Mouse (Mus musculus) thymus, postnatal 4 days (tissue): Measurements from ENCODE around the gene Gse1.

Experiments used
- DNase-seq: peaks from one replicate; pipeline ENCODE4 v3.0.0; 2021

Gse1 gene

GRCm38 (mm10) chr8:120528332-120528731 lies 300.1 kb downstream of the Gse1 start:
- DNase-seq = peak; percentile 80

DNA sequence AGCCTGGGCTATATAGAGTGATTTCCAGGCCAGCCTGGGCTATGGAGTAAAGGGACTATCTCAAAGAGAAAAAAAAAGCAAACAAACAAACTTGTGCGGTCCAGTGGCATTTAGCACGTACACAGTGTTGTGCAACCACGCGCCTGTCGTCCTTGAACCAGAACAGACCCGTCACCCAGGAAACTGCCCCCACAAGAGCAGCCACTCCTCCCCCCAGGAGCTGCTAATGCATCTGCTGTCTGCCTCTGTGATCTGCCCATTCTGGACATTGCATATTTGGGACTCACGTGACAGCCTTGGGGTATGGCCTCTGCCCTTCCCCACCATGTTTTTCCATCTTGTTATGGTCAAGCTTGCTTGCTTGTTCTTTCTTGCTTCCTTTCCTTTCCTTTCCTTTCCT lies 301.0 kb downstream of the Gse1 start:
- no peak for DNase-seq

- no peak for DNase-seq
Observed at GRCm38 (mm10) chr8:120530954-120531656, 302.8 kb downstream of the Gse1 start.

DNA sequence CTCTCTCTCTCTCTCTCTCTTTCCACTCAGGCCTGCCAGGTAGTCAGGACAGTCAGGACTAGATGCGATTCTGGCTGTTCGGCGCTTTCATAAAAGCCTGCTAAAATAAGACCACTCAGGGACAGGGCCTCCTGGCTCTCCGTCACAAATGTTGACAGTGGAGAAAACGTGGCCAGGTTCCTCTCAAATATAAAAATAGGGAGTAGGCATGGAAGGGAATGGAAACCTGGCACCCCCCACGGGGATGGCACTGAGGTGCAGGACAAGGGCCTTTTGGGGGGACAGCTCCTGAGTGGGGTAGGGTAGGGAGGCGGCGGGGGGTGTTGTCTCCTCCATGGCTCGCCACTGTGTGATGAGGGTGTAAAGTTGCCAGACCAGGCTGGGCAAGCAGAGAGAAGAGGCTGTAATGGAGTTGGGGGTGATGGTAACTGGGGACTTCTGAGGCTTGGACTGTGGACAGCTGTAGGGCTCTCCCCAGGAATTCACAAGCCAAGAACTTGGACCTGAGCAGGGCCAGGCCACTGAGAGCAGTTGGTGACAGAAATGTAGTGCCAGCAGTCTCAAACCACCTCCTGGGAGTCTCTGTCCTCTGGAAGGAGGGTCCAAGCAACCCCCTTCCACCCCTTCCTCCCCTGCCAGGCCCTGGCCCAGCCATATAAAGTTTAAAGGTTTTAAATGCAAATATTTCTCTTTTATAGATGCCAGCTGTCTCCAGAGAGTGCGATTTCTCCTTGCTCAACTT lies 303.7 kb downstream of the Gse1 start:
- peak; percentile 54 for DNase-seq

DNA sequence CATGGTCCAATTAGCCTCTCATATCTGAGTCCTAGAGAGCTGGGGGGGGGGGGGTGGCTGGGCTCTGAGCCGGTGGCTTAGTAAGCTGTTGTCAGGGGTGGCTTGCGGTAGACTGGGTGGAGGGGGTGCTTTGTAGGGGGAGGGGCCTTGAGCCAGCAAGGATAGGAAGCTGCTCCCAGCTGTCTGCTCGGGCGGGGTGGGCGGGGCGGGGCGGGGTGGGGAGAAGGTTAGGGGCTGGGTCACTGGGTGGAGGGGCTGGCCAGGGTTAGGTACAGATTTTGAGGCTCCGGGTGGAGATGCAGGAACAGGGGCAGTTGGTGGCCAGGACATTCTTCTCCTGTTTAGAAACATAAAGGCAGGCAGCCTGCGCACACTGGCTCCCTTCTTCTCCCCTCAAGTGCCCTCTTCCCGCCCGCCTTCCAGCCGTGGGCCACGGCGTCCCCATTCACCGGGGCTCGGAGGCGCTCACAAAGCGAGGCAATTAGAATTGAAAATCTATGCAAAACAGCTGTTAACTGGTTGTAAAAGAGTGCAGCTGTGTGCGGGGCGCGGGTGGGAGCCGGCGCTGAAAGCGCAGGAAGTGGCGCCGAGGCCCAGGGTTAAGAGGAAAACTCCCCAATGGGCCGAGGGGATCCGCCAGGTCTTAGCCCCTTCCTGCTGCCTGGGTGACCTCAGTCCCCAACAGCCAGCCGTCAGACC lies 304.4 kb downstream of the Gse1 start:
- peak; percentile 82 for DNase-seq

- DNase-seq = no peak
Observed at GRCm38 (mm10) chr8:120533380-120533779, 305.1 kb downstream of the Gse1 start.

DNA sequence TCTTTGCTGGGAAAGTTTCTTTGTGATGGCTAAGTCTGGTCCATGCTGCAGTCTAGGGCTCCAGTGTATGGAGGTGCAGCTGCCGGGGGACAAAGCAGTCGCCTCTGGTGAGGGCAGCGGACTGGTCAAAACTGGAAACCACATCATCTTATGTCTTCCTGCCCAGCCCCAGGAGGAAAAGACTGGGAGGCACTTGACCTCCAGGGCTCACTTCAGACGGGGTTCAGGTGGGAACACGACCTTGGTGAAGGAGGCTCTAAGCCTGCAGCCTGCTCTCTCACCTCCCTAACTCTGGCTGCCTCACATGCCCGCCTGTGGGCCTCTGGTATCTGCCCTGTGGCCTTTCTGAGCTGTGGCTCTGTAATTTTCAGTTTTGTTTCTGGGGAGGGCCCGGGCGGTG lies 305.8 kb downstream of the Gse1 start:
- DNase-seq = peak; percentile 53

DNA sequence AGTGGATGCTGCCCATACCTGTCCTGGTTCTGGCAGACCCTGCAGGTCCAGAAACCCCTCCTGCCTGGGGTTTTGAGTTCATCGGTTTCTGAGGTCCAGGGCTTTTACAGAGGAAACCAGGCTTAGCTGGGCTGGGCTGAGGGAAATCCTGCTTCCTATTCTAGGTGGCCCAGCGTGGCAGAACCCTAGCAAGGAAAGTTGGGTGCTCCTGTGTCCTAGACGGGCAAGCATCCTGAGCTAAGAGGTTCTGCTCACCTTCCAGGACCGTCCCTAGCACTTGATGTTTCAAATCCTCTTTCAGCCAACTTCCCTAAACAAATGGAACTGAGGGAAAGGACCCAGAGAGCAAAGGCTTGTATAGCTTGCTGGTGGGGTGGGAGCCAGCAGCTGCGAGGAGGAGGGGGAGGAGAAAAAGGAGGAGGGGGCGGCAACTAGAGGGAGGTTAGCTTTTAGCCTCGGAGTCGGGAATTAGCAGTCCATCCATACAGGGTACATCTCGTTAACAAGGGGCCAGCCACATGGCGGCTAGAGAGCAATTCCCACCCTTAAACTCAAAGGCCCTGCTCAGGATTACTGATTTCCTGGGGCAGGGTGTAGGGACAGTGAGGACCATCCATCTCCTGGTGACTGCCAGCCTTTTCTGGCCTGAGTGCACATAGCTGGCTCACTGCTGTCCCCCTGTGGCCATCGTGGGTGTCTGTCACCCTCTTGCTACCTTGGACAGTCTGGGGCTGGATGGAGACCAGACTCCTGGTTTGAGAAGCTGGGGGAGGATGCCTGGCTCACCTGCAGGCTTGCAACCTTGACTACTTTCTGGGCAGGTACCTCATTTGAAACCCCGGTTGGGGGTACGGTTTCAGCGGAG lies 306.5 kb downstream of the Gse1 start:
- DNase-seq = peak; percentile 90

DNA sequence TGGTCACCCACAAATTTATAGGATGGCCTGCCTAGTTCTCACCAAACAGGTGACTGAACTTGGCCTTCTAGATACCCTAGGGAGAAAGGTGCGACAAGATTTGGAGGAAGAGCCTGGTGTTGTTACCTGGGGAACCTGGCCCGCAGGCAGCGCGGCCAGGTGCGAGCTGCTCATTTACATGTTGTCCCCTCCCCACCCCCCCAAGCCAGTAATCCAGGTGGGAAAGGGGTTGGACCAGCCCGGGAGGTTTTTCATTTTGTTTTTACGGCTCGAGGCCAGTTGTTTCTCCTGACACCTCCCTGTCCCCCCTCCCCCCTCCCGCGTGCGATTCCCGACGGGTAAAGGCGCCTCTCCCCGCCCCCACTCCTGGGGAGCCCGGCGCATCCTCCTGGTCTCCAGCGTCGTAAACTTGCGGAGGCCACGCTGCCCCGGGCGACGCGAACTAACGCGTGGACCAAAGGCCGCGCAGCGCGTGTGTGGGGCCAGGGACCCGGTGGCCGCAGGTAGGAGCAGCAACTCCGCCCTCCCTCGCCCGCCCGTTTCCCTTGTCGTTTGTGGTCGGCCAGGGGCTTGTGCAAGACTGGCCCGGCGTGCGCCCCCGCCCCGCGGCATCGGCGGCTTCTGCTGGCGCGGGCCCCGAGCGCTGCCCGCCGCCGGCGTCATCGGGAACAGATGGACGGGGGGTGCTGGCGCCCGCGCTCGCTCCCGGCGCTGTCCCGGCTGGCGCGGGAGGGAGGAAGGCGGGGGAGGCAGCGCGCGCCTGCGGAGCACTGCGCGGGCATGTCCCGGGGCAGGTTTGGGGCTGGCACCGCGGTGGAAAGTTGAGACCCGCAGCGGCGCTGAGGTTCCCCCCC lies 307.4 kb downstream of the Gse1 start:
- DNase-seq = peak; percentile 73

- DNase-seq = no peak
Observed at GRCm38 (mm10) chr8:120536306-120537206, 308.3 kb downstream of the Gse1 start.

DNA sequence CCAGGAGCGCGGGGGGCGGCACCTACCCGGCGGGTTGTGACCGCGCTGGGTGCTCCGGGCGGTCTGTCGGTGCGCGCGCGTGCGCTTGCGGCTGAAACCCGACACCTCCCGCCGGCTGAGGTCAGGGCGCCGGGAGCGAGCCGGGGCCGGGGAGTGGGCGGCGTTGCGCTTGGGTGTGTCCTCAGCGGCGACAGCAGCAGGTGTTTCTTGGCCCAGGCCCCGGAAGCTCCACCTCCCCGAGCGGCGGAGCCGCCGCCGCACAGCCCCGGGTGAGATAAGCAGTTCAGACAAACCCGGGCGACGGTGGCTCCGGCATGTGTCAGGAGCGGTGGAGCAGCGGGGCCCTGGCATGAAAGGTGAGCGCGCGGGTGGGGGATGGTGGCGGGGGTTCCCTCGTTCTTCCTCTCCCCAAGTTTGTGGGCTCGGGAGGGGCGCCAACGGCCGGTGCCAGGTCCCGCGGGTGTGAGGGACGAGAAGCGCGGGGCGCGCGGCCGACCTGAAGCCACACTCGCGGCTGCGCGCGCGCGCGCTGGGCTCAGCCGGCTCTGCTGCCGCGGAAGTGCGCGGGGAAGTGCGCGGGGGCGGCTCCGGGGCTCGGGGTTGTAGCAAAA lies 309.1 kb downstream of the Gse1 start:
- DNase-seq = peak; percentile 90

DNA sequence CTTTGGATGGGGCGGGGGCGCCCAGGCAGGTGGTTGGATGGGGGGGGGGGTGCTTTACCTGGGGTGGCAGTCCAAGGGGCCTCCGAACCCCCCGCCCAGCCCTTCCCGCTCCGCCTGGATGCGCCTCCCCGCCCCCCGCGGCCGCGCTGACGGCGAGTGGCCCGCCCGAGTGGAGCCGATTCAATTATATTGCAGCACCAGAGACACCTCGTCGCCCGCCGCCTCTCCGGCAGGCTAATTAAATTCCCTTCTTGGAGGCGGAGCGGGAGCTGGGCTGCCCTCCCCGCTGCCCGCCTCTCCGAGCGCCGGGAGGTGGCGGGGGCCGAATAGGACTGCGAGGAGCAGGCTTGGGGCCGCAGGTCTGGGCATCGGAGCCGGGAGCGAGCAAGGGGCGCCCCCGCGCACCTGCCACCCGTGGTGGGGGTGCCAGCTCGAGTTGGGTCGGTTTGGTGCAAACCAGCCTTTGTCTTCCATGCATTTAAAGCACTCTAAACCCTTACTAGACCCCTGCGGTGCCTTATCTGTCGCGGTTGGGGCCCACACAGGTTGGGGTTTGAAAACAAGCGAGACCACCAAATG lies 309.7 kb downstream of the Gse1 start:
- DNase-seq = peak; percentile 75

DNA sequence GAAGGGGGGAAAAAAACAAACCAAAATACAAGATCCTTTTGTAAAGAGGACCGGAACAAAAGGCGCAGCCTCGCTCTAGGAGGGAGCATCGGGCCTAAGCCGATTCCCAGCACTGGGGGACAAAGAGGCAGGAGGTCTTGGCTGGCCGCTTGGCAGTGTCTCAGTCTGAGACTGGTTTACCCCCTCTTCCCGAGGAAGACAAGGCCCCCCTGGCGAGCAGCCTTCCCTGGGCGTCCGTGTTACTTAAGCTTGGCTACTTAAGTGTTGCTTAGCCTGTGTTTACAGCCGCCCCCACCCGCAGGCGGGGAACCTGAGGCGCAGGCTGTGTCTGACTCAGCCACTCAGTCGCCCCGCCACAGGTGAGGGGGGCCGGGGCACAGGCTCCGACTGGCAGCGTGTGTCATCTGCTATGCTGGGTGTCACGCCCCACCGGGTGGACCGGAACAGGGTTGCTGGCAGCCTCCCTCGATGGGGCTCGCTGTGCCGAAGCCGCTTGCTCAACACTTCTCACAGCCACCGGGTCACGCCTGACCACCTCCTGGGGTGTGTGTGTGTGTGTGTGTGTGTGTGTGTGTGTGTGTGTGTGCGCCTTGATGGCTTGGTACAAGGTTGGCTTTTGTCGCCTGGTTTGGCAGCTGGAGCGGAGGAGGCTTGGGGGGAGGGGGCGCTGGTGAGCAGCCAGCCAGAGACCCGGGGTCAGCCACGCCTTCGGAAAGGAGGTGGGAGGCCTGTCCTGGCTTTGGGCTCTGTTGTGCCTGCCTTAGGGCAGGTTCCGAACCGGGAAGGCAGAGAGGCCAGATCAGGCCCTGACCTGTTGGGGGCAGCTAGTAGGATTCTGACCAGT lies 310.4 kb downstream of the Gse1 start:
- peak; percentile 91 for DNase-seq

DNA sequence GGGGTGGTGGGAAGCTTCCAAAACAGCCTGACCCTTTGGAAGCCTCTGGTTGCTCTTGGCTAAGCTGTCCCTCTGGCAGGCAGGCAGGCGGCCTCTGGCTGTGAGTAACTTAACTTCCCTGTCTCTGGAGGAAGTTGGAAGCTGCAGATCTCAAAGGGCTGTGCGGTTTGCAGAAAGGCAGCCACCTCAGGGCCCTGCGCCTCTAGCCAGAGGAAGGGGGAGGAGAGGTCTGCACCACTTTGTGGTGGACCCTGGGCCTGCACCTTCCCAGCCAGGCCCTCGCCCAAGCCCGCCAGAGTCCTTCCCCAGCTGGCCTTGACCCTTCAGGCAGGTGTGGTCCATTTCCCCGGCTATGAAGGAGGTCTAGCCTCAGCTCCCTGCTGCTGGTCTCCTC lies 311.1 kb downstream of the Gse1 start:
- peak; percentile 70 for DNase-seq

GRCm38 (mm10) chr8:120539775-120540625 lies 311.7 kb downstream of the Gse1 start:
- peak; percentile 66 for DNase-seq

DNA sequence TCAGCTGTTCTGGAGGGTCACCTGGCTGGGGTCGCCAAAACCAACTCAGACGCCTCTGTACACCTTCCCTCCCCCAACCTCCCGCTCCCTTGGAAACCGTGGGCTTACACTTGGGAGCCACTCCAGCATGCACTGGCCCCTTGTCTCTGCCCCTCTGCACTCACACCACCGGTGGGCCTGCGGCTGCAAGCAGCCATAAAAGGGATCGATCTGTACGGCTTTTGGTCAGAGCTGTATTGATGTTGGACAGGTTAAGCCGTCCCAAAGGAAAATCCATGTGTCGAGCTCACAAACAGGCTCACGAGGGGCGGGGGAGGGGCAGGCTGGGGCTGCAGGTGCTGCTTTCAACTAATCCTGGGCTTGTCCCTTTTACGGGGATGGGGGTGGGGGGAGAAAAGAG lies 314.7 kb downstream of the Gse1 start:
- DNase-seq = peak; percentile 58

- DNase-seq = peak; percentile 75
Observed at GRCm38 (mm10) chr8:120543416-120544055, 315.3 kb downstream of the Gse1 start.
